Mouse (Mus musculus) gastrocnemius, postnatal 10 days (tissue): ENCODE data around the gene Arrdc4. TPM values are rescaled to one million over a fixed set of nuclear protein-coding genes. Genes with fewer than 3 reads are reported as not detected.

Experiments
- DNase-seq: peaks from one replicate; pipeline ENCODE4 v3.0.0; 2021; ENCODE audit warnings: mixed read lengths
- long read RNA-seq, 2 experiments: library from polyadenylated mRNA; stranded (forward); transcript quantifications; one replicate each; pipeline ENCODE4 v2.0.0; 2021
- total RNA-seq, 2 experiments: library from RNA; stranded (reverse); gene quantifications; 2 replicates each; pipeline ENCODE4 v1.2.3; 2021

The Arrdc4 gene
- 10 to 100 TPM; 13.0 to 13.1 TPM for total RNA-seq
- long read RNA-seq, experiment 1, transcript Arrdc4-201 (8 exons, 3,905 nt) = major isoform, 29 of 34 reads
- long read RNA-seq, experiment 1, partial matches to known transcripts = 1 of 34 reads
- long read RNA-seq, experiment 1, other reads (novel, unspliced or antisense) = 2 of 34 reads
- long read RNA-seq, experiment 2, transcript Arrdc4-202 (5 exons, 1,129 nt) = minor isoform, 5 of 22 reads
- long read RNA-seq, experiment 2, transcript Arrdc4-201 (8 exons, 3,905 nt) = major isoform, 10 of 22 reads
- long read RNA-seq, experiment 2, partial matches to known transcripts = 2 of 22 reads
- long read RNA-seq, experiment 2, other reads (novel, unspliced or antisense) = 5 of 22 reads

GRCm38 (mm10) chr7:68748761-68749635, at the start of gene Arrdc4:
Arrdc4 (minus strand) TSS chr7:68749241.
- peak; percentile 92 for DNase-seq

DNA sequence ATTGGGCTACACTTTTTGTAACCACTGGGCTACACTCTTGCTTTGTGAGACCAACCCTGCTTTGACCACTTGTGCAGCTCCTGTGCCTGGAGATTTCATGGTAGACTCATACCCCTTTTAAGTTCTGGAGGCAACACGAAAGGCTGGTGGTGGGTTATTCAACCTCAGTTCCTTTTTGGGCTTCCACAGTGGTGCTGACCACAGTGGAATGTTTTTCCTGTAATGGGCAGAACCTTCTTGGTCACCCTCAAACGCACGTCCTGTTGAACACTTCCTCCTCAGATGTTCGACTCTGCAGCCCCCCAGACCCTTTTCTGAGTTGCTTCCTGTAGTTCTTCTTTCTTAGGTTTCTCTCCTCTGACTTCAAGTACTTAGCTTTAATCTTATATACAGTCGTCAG, 46.5 kb upstream of the Arrdc4 start:
- no peak for DNase-seq

- peak; percentile 8 for DNase-seq
Measured at GRCm38 (mm10) chr7:68788711-68789110, 39.7 kb upstream of the Arrdc4 start.

GRCm38 (mm10) chr7:68771757-68772094, 22.7 kb upstream of the Arrdc4 start:
- DNase-seq = no peak

DNA sequence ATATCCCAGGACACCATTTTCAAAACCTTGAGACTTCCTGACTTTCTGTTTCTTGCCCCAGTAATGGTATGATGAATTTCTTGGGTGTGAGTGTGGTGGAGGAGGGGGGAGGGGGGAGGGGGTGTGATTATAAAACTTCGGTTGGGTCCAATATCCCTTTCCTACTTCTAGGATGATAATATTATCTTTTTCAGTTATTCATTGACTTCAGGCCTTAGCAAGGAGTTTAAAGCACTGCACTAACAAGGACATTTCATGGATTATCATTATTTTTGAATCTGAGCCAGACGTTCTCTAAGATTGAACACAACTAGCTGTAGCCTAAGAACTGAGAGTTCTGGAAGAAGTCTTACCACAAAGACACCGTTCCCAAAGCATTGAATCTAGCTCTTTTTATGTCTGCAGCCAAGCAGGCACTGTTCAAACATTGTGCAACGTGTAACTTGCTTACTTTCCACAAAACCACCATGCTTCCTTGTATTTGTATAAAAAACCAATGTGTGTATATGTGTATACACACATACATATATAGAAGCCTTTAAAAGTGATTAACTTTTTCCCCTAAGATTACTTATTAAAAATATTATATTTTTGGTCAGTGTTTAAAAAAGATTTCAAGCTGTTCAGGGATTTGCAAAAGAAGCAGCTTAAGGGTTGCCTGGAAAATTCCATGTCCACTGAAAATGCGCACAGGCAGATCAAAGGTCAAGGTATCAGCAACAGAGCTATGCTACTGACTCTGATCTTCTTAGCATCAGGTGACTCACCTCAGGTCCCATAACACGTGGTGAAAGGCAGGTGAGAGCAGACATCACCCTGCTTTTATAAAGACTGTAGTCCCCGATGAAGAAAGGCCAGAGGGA, 22.1 kb upstream of the Arrdc4 start:
- DNase-seq = no peak

DNA sequence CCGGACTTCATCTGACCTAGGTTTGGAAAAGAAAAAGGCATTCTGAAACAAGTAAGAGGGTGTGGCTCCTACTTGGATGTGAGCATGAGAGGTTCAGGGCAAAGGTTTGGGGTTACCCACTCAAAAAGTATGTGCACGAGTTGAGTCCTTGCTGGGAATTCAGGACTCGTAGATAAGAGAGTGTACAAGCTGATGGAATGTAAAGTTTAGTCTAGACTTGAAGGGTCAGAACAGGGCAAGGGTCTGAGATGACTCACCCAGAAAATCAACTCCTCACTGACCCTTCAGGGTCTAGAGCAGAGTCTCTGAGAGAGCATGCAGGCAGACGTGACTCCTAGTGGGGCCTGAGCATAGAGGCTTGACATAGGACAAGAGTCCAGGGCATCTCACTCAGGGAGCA, 16.9 kb upstream of the Arrdc4 start:
- no peak for DNase-seq

DNA sequence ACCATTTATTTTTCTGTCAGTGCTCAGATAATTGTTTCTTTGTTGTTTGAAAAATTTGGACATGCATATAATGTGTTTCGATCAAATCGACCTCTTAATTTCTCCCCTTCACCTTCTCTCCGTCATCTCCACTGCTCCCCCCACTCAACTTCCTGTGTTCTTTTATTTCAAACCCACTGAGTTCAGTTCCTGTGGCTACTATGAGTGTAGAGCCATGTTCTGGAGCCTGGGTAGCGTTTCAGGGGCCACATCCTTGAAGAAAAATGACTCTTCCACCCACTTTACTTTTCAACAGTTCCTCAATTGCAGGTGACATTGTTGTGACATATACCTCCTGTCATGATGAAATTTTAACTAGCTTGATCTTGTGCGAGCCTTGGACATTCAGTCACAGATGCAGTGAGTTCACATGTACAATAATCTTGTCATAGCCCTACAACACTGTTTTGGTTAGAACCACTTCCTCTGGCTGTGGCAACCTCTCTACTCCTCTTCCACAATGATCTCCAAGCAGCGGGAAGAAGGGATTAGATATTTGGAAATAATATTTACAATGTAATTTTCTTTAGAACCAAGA, 10.2 kb upstream of the Arrdc4 start:
- DNase-seq = no peak

GRCm38 (mm10) chr7:68756656-68757204, 7.7 kb upstream of the Arrdc4 start:
- no peak for DNase-seq

- no peak for DNase-seq
Measured at GRCm38 (mm10) chr7:68749919-68750318, 878 bp upstream of the Arrdc4 start.

DNA sequence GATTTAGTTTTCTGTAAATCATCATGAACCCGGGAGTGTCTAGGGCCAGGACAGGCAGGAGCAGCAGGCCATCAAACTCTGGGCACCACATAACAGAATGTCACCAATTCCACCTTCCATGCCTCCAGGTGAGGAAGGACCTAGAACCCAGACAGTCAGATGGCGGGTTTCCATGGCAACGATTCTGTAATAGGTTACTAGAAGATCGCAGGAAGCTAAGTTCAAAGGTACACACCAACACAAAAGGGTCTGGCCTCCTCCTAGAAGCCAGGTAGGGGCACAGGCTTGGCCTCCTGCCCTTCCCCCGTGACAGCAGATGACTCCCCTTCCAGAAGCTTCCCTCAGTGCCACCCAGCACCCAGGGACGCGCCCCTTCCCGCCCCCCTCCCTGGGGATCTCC, 680 bp downstream of the Arrdc4 start:
- DNase-seq = peak; percentile 22

DNA sequence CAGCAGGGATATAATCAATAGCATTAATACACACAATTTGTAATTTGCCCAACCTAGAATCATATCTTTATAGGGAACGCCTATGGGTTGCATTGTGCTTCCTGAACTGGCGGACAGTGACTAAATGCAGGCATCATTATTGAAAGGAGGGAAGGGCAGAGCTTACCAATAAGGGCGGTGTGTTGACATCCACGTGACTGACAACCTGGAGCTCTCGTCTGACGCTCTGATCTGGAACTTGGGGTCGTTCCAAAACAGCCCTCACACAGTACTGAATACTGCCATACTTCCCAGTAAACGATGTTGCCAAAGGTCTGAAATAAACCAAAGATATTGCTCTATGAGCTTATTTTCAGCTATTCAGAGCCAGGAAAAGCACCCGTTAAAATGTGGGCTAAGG, 4.4 kb downstream of the Arrdc4 start:
- DNase-seq = no peak

GRCm38 (mm10) chr7:68744206-68744605, 4.8 kb downstream of the Arrdc4 start:
- no peak for DNase-seq

DNA sequence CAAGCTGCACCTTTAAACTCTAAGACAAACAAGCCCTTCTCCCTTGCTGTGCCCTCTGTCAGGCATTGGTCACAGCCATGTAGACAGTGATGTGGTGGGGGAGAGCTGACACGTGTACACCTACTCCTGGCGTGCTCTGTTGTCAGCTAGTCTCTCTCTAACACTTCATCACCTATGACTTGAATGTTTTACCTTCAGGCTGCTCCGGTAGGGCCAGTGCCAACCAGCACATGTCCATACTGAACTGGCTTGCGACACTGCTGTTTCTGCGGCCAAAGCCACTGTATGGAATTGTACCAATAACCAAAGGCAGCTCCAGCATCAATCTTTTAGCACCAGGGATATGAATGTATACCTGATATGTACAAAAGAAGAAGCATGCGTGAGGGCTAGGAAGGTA, 8.3 kb downstream of the Arrdc4 start:
- DNase-seq = no peak

DNA sequence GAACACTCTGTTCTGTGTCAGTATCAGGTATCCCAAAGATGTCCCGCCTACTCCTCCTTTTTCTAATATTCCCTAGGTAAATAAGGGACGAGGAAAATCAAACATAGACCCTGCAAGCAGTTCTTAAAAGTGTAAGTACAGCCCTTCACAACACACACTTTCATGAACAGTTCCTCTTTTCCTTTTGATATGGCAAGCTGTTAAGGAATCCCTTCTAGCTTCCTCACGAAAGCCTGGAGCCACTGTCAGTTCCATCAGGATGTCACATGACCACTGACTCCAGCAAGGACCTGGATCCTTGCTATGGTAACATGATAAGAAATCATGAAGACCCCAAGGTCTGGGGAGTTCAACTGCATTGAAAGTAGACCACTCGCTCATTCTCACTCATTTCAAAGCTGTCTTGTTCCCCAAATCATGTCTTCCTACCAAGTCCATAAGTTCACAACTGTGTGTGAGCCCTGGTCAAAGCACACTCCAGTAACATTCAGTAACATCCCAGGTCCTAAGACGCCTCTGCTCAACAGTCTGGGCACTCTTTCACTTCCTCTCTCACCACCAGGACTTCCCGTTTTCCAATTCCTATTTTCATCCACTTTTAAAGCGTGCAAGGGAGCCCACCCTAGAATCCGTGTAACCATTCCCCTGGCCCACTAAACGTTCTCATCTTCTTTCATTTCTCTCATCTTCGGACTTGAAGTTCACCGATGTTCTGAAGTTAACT, 10.2 kb downstream of the Arrdc4 start:
- DNase-seq = no peak

DNA sequence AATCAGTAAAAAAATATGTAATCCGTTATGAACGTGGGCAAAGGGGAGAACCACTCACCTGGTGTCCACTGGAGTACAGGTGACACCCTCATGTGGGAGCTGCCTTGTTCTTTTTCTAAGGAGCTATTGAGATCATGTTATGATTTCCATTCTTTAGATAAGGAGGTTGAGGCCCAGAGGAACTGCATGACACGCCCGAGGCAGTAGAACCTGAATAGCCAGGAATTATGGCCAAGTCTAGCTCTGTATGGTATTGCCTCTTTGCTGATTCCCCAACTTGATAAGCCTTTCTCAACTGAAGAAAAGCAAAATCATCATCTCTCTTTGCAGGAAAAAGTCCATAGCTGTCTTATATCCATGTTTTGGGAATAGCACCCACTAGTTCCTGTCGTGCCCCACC, 22.7 kb downstream of the Arrdc4 start:
- DNase-seq = no peak

- DNase-seq = no peak
Measured at GRCm38 (mm10) chr7:68724711-68725110, 24.3 kb downstream of the Arrdc4 start.

GRCm38 (mm10) chr7:68721520-68721919, 27.5 kb downstream of the Arrdc4 start:
- no peak for DNase-seq

DNA sequence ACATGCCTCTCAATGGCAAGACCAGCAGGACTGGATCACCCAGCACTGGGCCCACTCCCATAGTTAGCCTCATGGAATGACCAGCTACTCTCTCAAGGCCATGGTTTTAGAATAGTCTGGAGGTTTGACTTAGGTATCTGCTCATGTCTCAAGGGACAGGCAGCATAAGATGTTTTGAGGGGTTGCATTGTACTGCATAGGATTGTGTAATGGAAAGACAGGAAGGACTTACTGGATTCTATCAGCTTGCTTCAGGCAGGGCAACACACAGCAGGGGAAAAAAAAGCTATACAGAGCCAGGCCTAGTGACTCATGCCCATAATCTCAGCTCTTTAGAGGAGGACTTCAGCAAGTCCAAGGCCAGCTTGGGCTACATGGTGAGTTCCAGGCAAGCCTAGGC, 31.1 kb downstream of the Arrdc4 start:
- DNase-seq = no peak

- peak; percentile 76 for DNase-seq
Measured at GRCm38 (mm10) chr7:68717498-68717897, 31.5 kb downstream of the Arrdc4 start.

GRCm38 (mm10) chr7:68716926-68717325, 32.1 kb downstream of the Arrdc4 start:
- no peak for DNase-seq

GRCm38 (mm10) chr7:68712928-68713327, 36.1 kb downstream of the Arrdc4 start:
- DNase-seq = no peak
